Mouse (Mus musculus) kidney, embryonic 14.5 days (tissue): Measurements from ENCODE around the gene Prune1. TPM values are rescaled to one million over a fixed set of nuclear protein-coding genes. Genes with fewer than 3 reads are reported as not detected.

Source experiments
- ATAC-seq: fragments of 200-750 bp; cut with Nextera tagmentation; 2 replicates; pipeline ENCODE4 v1.8.0; 2017; ENCODE audit warnings: moderate number of reproducible peaks, mild to moderate bottlenecking, moderate TSS enrichment, moderate library complexity; ENCODE audit not compliant: low FRiP score, low TSS enrichment
- H3K27ac ChIP-seq: fragments of 300-500 bp; sonication (generic); 2 replicates; pipeline ENCODE4 v1.5.1; 2014; ENCODE audit warnings: low read depth, mild to moderate bottlenecking, low read length, moderate library complexity, mixed read lengths
- H3K27me3 ChIP-seq: fragments of 300-500 bp; sonication (generic); 2 replicates; pipeline ENCODE4 v1.6.1; 2014; ENCODE audit warnings: mild to moderate bottlenecking, low read length; ENCODE audit not compliant: control insufficient read depth, insufficient read depth
- H3K36me3 ChIP-seq: fragments of 300-500 bp; sonication (generic); 2 replicates; pipeline ENCODE4 v1.6.1; 2014; ENCODE audit warnings: low read length, mixed read lengths; ENCODE audit not compliant: control insufficient read depth, insufficient read depth
- H3K4me1 ChIP-seq: fragments of 300-500 bp; sonication (generic); 2 replicates; pipeline ENCODE4 v1.6.1; 2014; ENCODE audit warnings: low read length, mixed read lengths; ENCODE audit not compliant: control insufficient read depth, insufficient read depth
- H3K4me2 ChIP-seq: fragments of 300-500 bp; sonication (generic); replicated peaks from 2 replicates; pipeline ENCODE4 v1.6.1; 2014; ENCODE audit warnings: low read depth, mild to moderate bottlenecking, low read length
- H3K4me3 ChIP-seq: fragments of 300-500 bp; sonication (generic); 2 replicates; pipeline ENCODE4 v1.5.1; 2014; ENCODE audit warnings: mild to moderate bottlenecking, low read length
- H3K9ac ChIP-seq: fragments of 300-500 bp; sonication (generic); 2 replicates; pipeline ENCODE4 v1.6.1; 2014; ENCODE audit warnings: low read depth, mild to moderate bottlenecking, low read length, moderate library complexity
- H3K9me3 ChIP-seq: fragments of 300-500 bp; sonication (generic); 2 replicates; pipeline ENCODE4 v1.6.1; 2016; ENCODE audit warnings: low read length; ENCODE audit not compliant: control insufficient read depth
- WGBS: fragments of 180-500 bp; shearing (Covaris S2); extraction: QIAGEN DNeasy Blood & Tissue Kit; methylation state at CpG from one replicate; pipeline ENCODE4 v1.1.7; 2014; 5-methylcytosine and 5-hydroxymethylcytosine counted together
- polyA plus RNA-seq: library from polyadenylated mRNA; unstranded; fragments of >200 nt; fragmentation: Nextera tagmentation; extraction: Ambion mirVana; gene quantifications from 2 replicates; pipeline ENCODE4 v1.2.1, GENCODE M21; 2014

Prune1 gene
- 15.4 and 22.1 TPM in 2 replicates for polyA plus RNA-seq

- Histone ChIP-seq H3K9me3 (no peaks in the 10 kb centered on the region), H3K4me3 (peak within 1 kb of the TSS; percentile 61), H3K4me2 (peak within 1 kb of the TSS; percentile 82), H3K9ac (peak within 1 kb of the TSS; percentile 71), H3K36me3 (no peaks in the 10 kb centered on the region), H3K27ac (peak within 1 kb of the TSS; percentile 98), H3K27me3 (no peaks in the 10 kb centered on the region), H3K4me1 (peaks cover 17% of the 10 kb centered on the region; the same call in 1 of the 2 replicates)
- WGBS = under 1% methylated on average over 52 of the region's 53 CpGs
- peak; percentile 90 for ATAC-seq
These were observed at the start of gene Prune1, which contains the start of gene Mindy1 for GRCm38 (mm10) chr3:95281216-95282126. Prune1 (minus strand) TSS chr3:95282076. Mindy1 (plus strand) TSS chr3:95281345.

GRCm38 (mm10) chr3:95331528-95331927, 49.7 kb upstream of the Prune1 start:
- Histone ChIP-seq H3K27ac (no peak overlapping the region), H3K4me3 (no peak overlapping the region), H3K9ac (no peak overlapping the region), H3K27me3 (no peaks in the 10 kb centered on the region), H3K36me3 (peaks cover 89% of the 10 kb centered on the region), H3K4me2 (no peak overlapping the region), H3K4me1 (no peaks in the 10 kb centered on the region), H3K9me3 (no peaks in the 10 kb centered on the region)
- 100% methylated on average over 1 of the region's 1 CpGs for WGBS
- ATAC-seq = no peak

DNA sequence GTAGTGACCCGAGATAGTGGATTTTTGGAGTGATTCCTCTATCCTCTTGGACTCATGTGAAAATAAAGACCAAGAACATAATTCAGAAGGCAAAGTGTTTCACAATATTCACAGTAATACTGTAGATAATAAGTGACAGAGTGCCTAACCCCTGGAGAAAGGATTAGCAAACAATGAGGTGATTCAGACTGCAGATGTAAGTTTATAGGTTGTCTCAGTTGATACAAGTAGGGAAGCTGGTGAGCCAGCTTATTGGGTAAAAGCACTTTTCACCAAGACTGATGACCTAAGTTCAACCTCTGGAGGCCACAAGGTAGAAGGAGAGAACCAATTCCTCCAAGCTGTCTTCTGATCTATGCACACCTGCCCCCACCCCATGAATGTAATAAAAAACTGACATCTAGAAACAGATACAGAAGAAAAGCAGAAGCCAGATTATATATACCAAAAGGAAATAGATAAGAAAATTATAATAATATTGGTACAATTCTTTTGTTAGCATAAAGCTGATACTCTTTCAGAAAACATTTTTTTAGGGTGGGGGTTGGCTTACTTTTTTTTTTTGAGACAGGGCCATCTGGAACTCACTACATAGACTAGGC, 47.0 kb upstream of the Prune1 start:
- Histone ChIP-seq H3K4me2 (no peak overlapping the region), H3K9me3 (no peaks in the 10 kb centered on the region), H3K4me3 (no peak overlapping the region), H3K36me3 (peaks cover 91% of the 10 kb centered on the region), H3K4me1 (no peaks in the 10 kb centered on the region), H3K9ac (no peak overlapping the region), H3K27ac (no peak overlapping the region), H3K27me3 (no peaks in the 10 kb centered on the region)
- ATAC-seq = no peak
- WGBS = 92% methylated on average over 1 of the region's 1 CpGs

- H3K4me3 ChIP-seq = no peak overlapping the region
- no peak for ATAC-seq
- H3K36me3 ChIP-seq = peaks cover 99% of the 10 kb centered on the region
- no peaks in the 10 kb centered on the region for H3K27me3 ChIP-seq
- no peak overlapping the region for H3K9ac ChIP-seq
- WGBS = 86% methylated on average over 6 of the region's 6 CpGs
- H3K27ac ChIP-seq = no peak overlapping the region
- no peaks in the 10 kb centered on the region for H3K9me3 ChIP-seq
- H3K4me2 ChIP-seq = no peak overlapping the region
- H3K4me1 ChIP-seq = no peaks in the 10 kb centered on the region
These were observed 42.7 kb upstream of the Prune1 start for GRCm38 (mm10) chr3:95324454-95325144.

GRCm38 (mm10) chr3:95323429-95323828, 41.6 kb upstream of the Prune1 start:
- Histone ChIP-seq H3K27ac (no peak overlapping the region), H3K4me1 (peaks cover 5% of the 10 kb centered on the region; the same call in 1 of the 2 replicates), H3K4me2 (no peak overlapping the region), H3K36me3 (peaks cover 93% of the 10 kb centered on the region), H3K9ac (no peak overlapping the region), H3K9me3 (no peaks in the 10 kb centered on the region), H3K27me3 (no peaks in the 10 kb centered on the region), H3K4me3 (no peak overlapping the region)
- 93% methylated on average over 3 of the region's 3 CpGs for WGBS
- no peak for ATAC-seq

DNA sequence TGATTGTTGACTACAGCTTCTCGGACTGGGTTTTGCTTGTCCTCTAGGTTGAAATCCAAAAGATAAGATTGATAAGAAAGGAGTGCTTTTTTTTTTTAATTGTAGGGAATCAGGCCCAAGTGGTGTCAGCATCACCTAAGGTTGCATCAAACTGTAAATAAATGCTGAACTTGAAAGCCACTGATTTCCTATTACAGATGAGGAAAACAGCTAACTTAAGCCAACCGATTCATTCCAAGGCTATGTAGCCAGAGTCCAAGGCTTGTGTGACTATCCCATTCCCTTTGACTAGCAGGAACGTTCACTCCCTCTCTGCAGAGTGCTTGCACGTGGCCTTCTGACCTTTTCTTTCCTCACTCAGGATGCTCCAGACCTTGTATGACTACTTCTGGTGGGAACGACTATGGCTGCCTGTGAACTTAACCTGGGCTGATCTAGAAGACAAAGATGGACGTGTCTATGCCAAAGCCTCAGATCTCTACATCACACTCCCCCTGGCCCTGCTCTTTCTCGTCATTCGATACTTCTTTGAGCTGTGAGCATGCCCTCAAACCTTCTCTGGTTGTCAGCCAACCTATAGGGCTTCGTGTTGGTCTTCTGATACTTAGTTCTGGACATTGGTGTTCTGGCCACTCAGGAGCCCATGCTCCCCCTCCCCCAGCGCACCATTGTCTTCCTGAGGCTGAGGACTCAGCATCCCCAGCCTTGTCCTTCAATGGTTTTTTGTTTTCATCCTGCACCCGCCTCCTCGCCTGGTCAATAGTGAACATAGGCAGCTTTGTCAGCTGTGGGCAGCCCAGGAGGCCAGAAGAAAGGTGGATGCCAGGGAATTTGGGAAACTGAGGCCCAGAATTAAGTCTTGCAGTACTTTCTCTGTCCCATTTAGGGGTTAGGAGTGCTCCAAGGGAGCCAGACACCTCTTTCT, 38.1 kb upstream of the Prune1 start:
- Histone ChIP-seq H3K4me1 (peaks cover 22% of the 10 kb centered on the region), H3K9ac (no peak overlapping the region), H3K9me3 (no peaks in the 10 kb centered on the region)

GRCm38 (mm10) chr3:95319110-95319509, 37.2 kb upstream of the Prune1 start:
- ATAC-seq = no peak
- H3K36me3 ChIP-seq = peaks cover 50% of the 10 kb centered on the region
- H3K27ac ChIP-seq = no peak overlapping the region
- 77% methylated on average over 2 of the region's 2 CpGs for WGBS
- H3K9ac ChIP-seq = no peak overlapping the region
- H3K9me3 ChIP-seq = no peaks in the 10 kb centered on the region
- H3K4me1 ChIP-seq = peaks cover 22% of the 10 kb centered on the region
- H3K4me3 ChIP-seq = no peak overlapping the region
- H3K27me3 ChIP-seq = no peaks in the 10 kb centered on the region
- H3K4me2 ChIP-seq = no peak overlapping the region

More for the DNA sequence above, 38.1 kb upstream of the Prune1 start:
- no peak overlapping the region for H3K4me3 ChIP-seq
- no peak for ATAC-seq
- H3K27me3 ChIP-seq = no peaks in the 10 kb centered on the region
- 69% methylated on average over 12 of the region's 12 CpGs for WGBS
- H3K4me2 ChIP-seq = no peak overlapping the region
- peaks cover 58% of the 10 kb centered on the region for H3K36me3 ChIP-seq
- no peak overlapping the region for H3K27ac ChIP-seq

- no peak overlapping the region for H3K4me3 ChIP-seq
- peaks cover 44% of the 10 kb centered on the region for H3K36me3 ChIP-seq
- H3K4me2 ChIP-seq = no peak overlapping the region
- WGBS = 55% methylated on average over 6 of the region's 6 CpGs
- H3K9ac ChIP-seq = no peak overlapping the region
- H3K9me3 ChIP-seq = no peaks in the 10 kb centered on the region
- H3K27ac ChIP-seq = no peak overlapping the region
- no peaks in the 10 kb centered on the region for H3K27me3 ChIP-seq
- peaks cover 22% of the 10 kb centered on the region for H3K4me1 ChIP-seq
- no peak for ATAC-seq
These were observed 36.7 kb upstream of the Prune1 start for GRCm38 (mm10) chr3:95318548-95318947.
